Mouse (Mus musculus) heart, embryonic 12.5 days (tissue): ENCODE data around the gene Gid4. TPM values are rescaled to one million over a fixed set of nuclear protein-coding genes. Genes with fewer than 3 reads are reported as not detected.
"Not testable (repeated sequence)": the region's sequence is repeated elsewhere in the genome, so short reads cannot be mapped to it uniquely, and the experiment has no call there.

Experiments used
- ATAC-seq: fragments of 200-750 bp; cut with Nextera tagmentation; 2 replicates; pipeline ENCODE4 v1.8.0; 2017; ENCODE audit warnings: moderate TSS enrichment, moderate library complexity; ENCODE audit not compliant: insufficient number of reproducible peaks, low FRiP score
- H3K27ac ChIP-seq: fragments of 300-500 bp; sonication (generic); 2 replicates; pipeline ENCODE4 v1.5.1; 2016; ENCODE audit warnings: mild to moderate bottlenecking, moderate library complexity; ENCODE audit not compliant: poor library complexity, severe bottlenecking
- H3K27me3 ChIP-seq: fragments of 300-500 bp; sonication (generic); replicated peaks from 2 replicates; pipeline ENCODE4 v1.6.1; 2016; ENCODE audit warnings: mild to moderate bottlenecking, moderate library complexity
- H3K36me3 ChIP-seq: fragments of 300-500 bp; sonication (generic); 2 replicates; pipeline ENCODE4 v1.6.1; 2016; ENCODE audit warnings: mild to moderate bottlenecking, moderate library complexity
- H3K4me1 ChIP-seq: fragments of 300-500 bp; sonication (generic); replicated peaks from 2 replicates; pipeline ENCODE4 v1.6.1; 2016; ENCODE audit warnings: mild to moderate bottlenecking
- H3K4me2 ChIP-seq: fragments of 300-500 bp; sonication (generic); 2 replicates; pipeline ENCODE4 v1.6.1; 2016; ENCODE audit warnings: mild to moderate bottlenecking, moderate library complexity
- H3K4me3 ChIP-seq: fragments of 300-500 bp; sonication (generic); 2 replicates; pipeline ENCODE4 v1.5.1; 2016; ENCODE audit warnings: mild to moderate bottlenecking
- H3K9ac ChIP-seq: fragments of 300-500 bp; sonication (generic); 2 replicates; pipeline ENCODE4 v1.6.1; 2016; ENCODE audit warnings: mild to moderate bottlenecking, moderate library complexity
- H3K9me3 ChIP-seq: fragments of 300-500 bp; sonication (generic); replicated peaks from 2 replicates; pipeline ENCODE4 v1.6.1; 2016; ENCODE audit warnings: mild to moderate bottlenecking, moderate library complexity
- WGBS: fragments of 180-500 bp; shearing (Covaris S2); methylation state at CpG from one replicate; pipeline ENCODE4 v1.1.7; 2016; 5-methylcytosine and 5-hydroxymethylcytosine counted together
- polyA plus RNA-seq: library from polyadenylated mRNA; unstranded; fragments of >200 nt; fragmentation: Nextera tagmentation; extraction: Ambion mirVana; gene quantifications from 2 replicates; pipeline ENCODE4 v1.2.1, GENCODE M21; 2016

The Gid4 gene
- polyA plus RNA-seq, 1 experiment from 2014 or later = 22.9 TPM

DNA sequence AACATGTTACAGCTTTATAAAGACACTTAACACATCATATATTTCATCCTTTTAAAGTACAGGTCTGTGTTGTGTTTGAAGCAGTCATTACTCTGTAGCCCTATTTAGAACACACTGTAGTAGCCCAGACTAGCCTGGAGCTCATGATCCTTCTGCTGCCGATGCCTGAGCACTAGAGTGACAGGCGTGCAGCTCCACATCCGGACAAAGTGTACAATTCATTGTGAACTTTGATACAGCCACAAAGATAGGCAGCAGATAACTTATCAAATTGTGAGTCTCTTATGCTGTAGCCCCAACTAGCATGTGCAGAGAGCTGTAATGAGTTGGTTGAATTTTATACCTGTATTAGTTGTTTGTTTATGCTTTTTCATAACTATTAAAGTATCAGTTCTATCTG lies 10.7 kb downstream of the Gid4 start:
- no peak overlapping the region for H3K9ac ChIP-seq
- H3K36me3 ChIP-seq = peaks cover 46% of the 10 kb centered on the region
- 81% methylated on average over 3 of the region's 3 CpGs for WGBS
- no peak overlapping the region for H3K27ac ChIP-seq
- H3K4me3 ChIP-seq = no peak overlapping the region
- H3K4me1 ChIP-seq = no peaks in the 10 kb centered on the region; the same call in 1 of the 2 replicates
- no peak for ATAC-seq
- H3K4me2 ChIP-seq = no peak overlapping the region
- no peaks in the 10 kb centered on the region for H3K27me3 ChIP-seq
- H3K9me3 ChIP-seq = no peaks in the 10 kb centered on the region

DNA sequence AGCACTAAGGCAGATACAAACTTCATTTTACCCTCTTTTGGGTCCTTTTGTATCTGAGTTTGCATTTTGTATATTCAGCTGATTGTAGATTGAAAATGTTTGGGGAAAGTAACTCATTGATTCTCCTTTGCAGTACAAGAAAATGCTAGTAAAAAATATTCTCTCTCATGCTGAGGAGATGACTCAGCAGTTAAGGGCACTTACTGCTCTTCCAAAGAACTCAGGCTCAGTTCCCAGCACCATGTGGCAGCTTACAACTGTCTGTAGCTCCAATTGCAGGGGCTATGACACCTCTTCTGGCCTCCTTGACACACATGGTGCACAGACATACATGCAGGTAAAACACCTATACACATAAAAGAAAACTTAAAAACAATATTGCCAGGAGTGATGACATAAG lies 16.6 kb downstream of the Gid4 start:
- Histone ChIP-seq H3K27me3 (no peaks in the 10 kb centered on the region), H3K4me2 (no peak overlapping the region), H3K27ac (no peak overlapping the region), H3K4me3 (no peak overlapping the region), H3K4me1 (no peaks in the 10 kb centered on the region), H3K36me3 (peaks cover 71% of the 10 kb centered on the region), H3K9ac (no peak overlapping the region), H3K9me3 (no peaks in the 10 kb centered on the region)
- no peak for ATAC-seq

DNA sequence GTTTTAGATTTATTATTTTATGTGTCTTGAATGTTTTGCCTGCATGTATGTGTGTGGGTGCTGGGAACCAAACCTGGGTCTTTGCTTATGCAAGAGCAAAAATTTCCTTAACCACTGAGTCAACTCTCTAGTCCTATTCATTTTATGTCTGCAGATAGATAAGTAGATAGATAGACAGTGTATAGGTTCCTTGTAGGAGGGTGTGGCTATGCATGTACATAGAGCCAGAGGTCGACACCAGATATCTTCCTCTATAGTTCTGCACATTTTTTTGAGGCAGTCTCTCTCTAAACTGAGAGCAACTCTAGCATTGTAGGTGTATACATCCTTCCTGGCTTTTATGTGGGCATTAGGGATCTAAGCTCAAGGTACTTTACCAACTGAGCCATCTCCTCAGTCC lies 18.2 kb downstream of the Gid4 start:
- no peaks in the 10 kb centered on the region for H3K9me3 ChIP-seq
- H3K4me1 ChIP-seq = no peaks in the 10 kb centered on the region
- no peak for ATAC-seq
- peaks cover 70% of the 10 kb centered on the region for H3K36me3 ChIP-seq
- no peak overlapping the region for H3K27ac ChIP-seq
- no peak overlapping the region for H3K9ac ChIP-seq
- no peak overlapping the region for H3K4me2 ChIP-seq
- WGBS = 89% methylated on average over 1 of the region's 1 CpGs
- no peaks in the 10 kb centered on the region for H3K27me3 ChIP-seq
- H3K4me3 ChIP-seq = no peak overlapping the region

DNA sequence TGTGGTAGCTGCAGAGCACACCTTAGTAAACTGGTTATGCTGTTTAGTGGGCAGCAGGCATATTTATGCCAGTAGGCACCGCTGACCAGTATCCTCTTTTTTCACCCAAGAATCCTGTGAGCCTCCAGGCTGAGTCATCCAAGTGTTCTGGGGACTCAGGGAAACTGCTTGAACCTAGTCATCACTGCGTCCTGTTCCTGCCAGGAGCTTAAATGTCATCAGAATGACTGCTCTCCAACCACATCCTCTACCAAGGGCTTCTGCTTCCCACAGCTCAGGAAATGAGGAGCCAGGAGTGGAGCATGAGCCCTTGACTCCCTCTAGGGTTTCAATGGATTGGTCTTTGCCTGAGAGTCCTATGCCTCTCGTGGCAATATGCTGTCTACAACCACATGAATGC lies 19.7 kb downstream of the Gid4 start:
- Histone ChIP-seq H3K27ac (no peak overlapping the region), H3K27me3 (no peaks in the 10 kb centered on the region), H3K4me3 (no peak overlapping the region), H3K9ac (no peak overlapping the region), H3K4me2 (no peak overlapping the region), H3K4me1 (no peaks in the 10 kb centered on the region), H3K36me3 (peaks cover 70% of the 10 kb centered on the region), H3K9me3 (no peaks in the 10 kb centered on the region)
- WGBS = 80% methylated on average over 3 of the region's 3 CpGs
- no peak for ATAC-seq

DNA sequence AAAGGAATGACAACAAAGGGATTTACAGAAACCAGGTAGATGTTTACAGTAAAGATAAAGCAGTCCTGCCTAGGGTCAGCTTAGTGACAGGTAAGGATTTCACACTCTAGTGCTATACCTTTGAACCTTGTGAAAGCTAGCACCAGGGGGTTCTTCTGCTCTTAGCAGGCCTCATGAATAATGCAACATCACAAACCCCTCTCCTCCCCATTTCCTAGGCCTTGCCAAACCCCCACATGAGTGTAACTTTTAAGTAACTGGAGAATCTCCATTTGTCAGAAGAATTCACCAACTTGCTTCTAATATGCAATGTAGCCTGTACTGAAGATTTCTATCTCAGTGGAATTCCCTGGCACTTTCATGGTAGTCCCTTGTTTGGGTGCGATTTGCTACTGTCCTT lies 22.7 kb downstream of the Gid4 start:
- H3K9me3 ChIP-seq, H3K4me2 ChIP-seq, H3K4me3 ChIP-seq, H3K27ac ChIP-seq, H3K9ac ChIP-seq, ATAC-seq, H3K27me3 ChIP-seq, H3K4me1 ChIP-seq: not testable (repeated sequence)
- WGBS = 27% methylated on average over 1 of the region's 1 CpGs
- peaks cover 71% of the 10 kb centered on the region for H3K36me3 ChIP-seq

DNA sequence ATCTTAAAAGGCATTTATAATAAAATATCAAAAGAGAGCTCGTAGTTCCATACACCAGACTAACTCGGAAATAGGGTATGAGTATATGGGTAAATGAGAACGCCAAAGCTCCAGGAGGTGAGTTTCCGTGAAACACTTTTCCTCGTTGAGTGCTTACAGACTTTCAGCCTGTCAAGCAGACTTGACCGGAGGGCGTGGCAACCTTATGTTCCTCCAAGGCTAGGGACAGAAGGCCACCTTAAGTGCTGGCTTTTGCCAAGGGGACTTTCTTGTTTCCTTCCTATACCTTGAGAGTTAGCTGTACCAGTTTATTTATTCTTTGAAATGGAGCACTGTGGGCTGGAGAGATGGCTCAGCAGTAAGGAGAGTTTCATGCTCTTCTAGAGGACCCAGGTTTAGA lies 23.2 kb downstream of the Gid4 start:
- no peak overlapping the region for H3K4me2 ChIP-seq
- no peak for ATAC-seq
- H3K36me3 ChIP-seq = peaks cover 67% of the 10 kb centered on the region
- no peaks in the 10 kb centered on the region for H3K9me3 ChIP-seq
- no peak overlapping the region for H3K4me3 ChIP-seq
- no peak overlapping the region for H3K9ac ChIP-seq
- H3K27me3 ChIP-seq = no peaks in the 10 kb centered on the region
- no peaks in the 10 kb centered on the region for H3K4me1 ChIP-seq
- WGBS = 50% methylated on average over 7 of the region's 7 CpGs
- H3K27ac ChIP-seq = no peak overlapping the region

DNA sequence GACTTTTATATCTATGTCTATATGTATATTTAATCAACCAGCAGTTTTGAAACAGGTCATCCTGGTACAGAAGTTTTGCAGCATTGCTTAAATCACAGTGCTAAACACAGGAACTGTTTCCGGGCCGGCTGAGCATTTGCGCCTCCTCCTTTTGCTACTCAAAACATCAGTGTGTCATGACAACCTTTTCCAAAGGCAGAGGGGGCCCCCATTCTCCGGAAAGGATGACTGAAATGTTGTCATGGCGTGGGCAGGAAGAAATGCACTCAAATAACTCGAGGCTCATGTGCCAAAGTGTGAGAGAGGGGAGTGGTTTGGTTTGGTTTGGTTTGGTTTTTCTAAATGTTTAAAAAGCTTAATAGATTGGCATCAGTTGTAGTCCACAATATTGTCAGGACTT lies 26.0 kb downstream of the Gid4 start:
- no peak overlapping the region for H3K9ac ChIP-seq
- no peaks in the 10 kb centered on the region for H3K27me3 ChIP-seq
- H3K36me3 ChIP-seq = peaks cover 47% of the 10 kb centered on the region
- no peak for ATAC-seq
- no peak overlapping the region for H3K4me2 ChIP-seq
- H3K27ac ChIP-seq = no peak overlapping the region
- H3K4me1 ChIP-seq = no peaks in the 10 kb centered on the region
- H3K4me3 ChIP-seq = no peak overlapping the region
- whole genome bisulfite sequencing = 85% methylated on average over 6 of the region's 6 CpGs
- H3K9me3 ChIP-seq = no peaks in the 10 kb centered on the region

DNA sequence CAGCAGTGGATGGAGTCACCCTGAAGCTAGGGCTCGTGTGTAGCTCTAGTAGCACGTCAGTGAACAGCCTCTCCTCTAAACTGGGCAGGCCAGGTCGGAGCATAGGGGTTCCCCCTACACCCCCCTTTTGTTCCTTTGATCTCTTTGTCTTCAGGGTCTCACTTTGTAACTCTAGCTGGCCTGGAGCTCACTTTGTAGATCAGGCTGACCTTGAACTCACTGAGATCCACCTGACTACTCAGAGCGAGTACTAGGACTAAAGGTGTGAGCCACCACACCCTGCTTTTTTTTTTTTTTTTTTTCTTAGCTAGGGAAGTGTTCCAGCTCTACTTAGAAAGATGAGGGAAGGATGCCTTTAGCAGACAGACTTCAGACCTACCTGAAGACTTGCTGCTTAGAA lies 27.1 kb downstream of the Gid4 start:
- 79% methylated on average over 4 of the region's 4 CpGs for WGBS
- no peak for ATAC-seq
- Histone ChIP-seq H3K27me3 (no peaks in the 10 kb centered on the region), H3K9me3 (no peaks in the 10 kb centered on the region), H3K4me3 (no peak overlapping the region), H3K4me2 (no peak overlapping the region), H3K27ac (no peak overlapping the region), H3K4me1 (no peaks in the 10 kb centered on the region), H3K36me3 (peaks cover 37% of the 10 kb centered on the region), H3K9ac (no peak overlapping the region)

DNA sequence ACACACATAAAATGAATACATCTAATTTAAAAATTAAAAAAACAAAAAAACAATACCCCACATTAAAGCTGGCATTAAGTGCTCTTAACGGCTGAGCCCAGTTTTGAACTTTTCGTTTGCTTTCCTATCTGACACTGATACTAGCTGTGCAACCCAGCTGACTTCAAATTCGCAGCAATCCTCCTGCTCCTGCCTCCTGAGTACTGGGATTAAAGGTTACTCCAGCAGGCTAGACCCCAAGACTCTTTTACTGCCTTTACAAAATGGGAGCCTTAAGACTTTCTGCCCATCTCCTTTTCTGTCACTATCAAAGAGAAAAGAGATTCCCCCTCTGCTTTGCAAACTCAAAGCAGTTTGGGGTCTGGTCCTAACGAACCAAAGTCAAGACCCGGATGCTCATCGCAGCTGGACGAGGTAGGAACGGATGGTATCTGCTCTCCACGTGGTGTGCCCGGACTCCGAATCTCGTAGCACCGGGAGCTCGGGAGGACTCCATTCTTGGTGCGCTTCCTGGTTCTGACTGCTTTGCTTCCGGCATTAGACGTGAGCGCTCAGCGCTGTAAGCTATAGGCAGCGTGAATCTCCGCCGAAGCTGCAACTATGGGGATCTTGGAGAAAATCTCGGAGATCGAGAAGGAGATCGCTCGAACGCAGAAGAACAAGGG lies 37.3 kb downstream of the Gid4 start, which contains the start of gene Drg2:
Drg2 (plus strand) TSS at position 512 of the 665 bp plus-strand sequence.
- no peaks in the 10 kb centered on the region for H3K9me3 ChIP-seq
- peak within 1 kb of the TSS; percentile 93 for H3K9ac ChIP-seq
- WGBS = 4% methylated on average over 27 of the region's 27 CpGs
- ATAC-seq = peak; percentile 78
- H3K27me3 ChIP-seq = 0 out of 2 replicates have a peak, but pooled peaks cover 8% of the 10 kb centered on the region
- no peak within 1 kb of the TSS for H3K27ac ChIP-seq
- peaks cover 29% of the 10 kb centered on the region for H3K36me3 ChIP-seq
- peak within 1 kb of the TSS; percentile 86 for H3K4me3 ChIP-seq
- peaks cover 11% of the 10 kb centered on the region for H3K4me1 ChIP-seq
- peak within 1 kb of the TSS; percentile 96 for H3K4me2 ChIP-seq

DNA sequence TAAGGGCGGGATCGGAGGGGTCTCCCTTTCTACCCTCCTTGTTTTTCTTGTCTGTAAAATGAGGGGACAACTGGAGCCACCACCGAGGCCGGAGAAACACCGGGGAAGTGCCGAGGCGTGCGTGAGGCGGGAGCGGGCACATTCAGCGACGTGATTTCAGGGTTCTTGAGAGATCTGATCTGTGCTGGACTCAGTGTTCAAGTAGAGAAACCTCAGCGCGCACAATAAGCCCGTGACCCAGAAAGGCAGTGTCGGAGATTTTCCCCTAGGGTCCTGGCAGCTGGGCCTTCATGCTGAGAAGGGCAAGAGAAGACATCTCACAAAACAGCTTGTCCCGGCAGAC lies 37.8 kb downstream of the Gid4 start:
- H3K9ac ChIP-seq = peak overlapping the region; percentile 93
- peaks cover 11% of the 10 kb centered on the region for H3K4me1 ChIP-seq
- ATAC-seq = peak; percentile 34; the same call in 1 of the 2 replicates
- H3K4me2 ChIP-seq = peak overlapping the region; percentile 96
- H3K9me3 ChIP-seq = no peaks in the 10 kb centered on the region
- WGBS = under 1% methylated on average over 17 of the region's 17 CpGs
- peaks cover 34% of the 10 kb centered on the region for H3K36me3 ChIP-seq
- H3K4me3 ChIP-seq = peak overlapping the region; percentile 86
- no peak overlapping the region for H3K27ac ChIP-seq
- H3K27me3 ChIP-seq = 0 out of 2 replicates have a peak, but pooled peaks cover 8% of the 10 kb centered on the region

DNA sequence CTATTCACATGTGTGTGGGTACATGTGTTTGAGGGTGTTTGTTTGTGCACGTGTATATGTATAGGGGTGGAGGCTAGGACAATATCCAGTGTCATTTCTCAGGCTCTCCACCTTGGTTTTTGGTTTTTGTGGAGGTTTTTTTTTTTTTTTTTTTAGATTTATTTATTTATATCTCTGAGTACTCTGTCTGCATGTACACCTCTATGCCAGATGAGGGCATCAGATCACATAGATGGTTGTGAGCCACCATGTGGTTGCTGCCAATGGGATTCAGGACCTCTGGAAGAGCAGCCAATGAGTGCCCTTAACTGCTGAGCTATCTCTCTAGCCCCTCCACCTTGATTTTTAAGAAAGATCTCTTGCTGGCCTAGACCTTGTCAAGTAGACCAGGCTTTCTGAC lies 41.0 kb downstream of the Gid4 start:
- no peak for ATAC-seq
- Histone ChIP-seq H3K4me3 (no peak overlapping the region), H3K9ac (no peak overlapping the region), H3K36me3 (peaks cover 67% of the 10 kb centered on the region), H3K27ac (no peak overlapping the region), H3K27me3 (no peaks in the 10 kb centered on the region), H3K4me2 (no peak overlapping the region), H3K4me1 (peaks cover 11% of the 10 kb centered on the region), H3K9me3 (no peaks in the 10 kb centered on the region)
- 82% methylated on average over 1 of the region's 1 CpGs for WGBS

DNA sequence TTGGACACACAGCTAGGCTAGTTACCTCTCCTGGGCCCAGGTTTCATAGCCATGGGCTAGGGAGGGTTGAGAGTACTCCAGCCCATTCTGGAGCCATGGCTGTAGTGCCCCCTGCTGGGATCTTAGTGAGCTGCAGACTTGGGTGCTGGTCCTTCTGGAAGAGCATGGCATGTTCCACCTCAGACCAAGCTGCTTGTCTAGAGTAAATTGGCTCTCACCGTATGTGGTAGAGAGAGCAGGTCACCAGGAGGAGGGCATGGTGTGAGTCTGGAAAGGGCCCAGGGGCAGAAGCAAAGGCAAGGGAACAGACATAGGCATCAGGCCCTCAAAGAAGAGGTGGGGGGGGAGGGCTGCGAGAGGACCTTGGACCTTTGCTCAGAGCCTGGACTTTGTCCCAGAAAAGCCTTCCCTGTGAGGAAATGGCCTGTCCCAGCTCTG lies 49.0 kb downstream of the Gid4 start:
- 94% methylated on average over 2 of the region's 2 CpGs for WGBS
- no peak for ATAC-seq
- no peak overlapping the region for H3K9ac ChIP-seq
- peaks cover 93% of the 10 kb centered on the region for H3K36me3 ChIP-seq
- no peak overlapping the region for H3K27ac ChIP-seq
- no peaks in the 10 kb centered on the region for H3K27me3 ChIP-seq
- H3K9me3 ChIP-seq = no peaks in the 10 kb centered on the region
- no peak overlapping the region for H3K4me2 ChIP-seq
- no peak overlapping the region for H3K4me3 ChIP-seq
- H3K4me1 ChIP-seq = no peaks in the 10 kb centered on the region
